Mouse (Mus musculus) inflammation-experienced regulatory T-cells, adult 16 weeks (primary cell): ENCODE results near the gene Cntnap5a. TPM values are rescaled to one million over a fixed set of nuclear protein-coding genes. Genes with fewer than 3 reads are reported as not detected.

Experiments used
- polyA plus RNA-seq: library from polyadenylated mRNA; unstranded; fragments of 100-300 nt; shearing (Covaris generic); gene quantifications from one replicate; pipeline ENCODE4 v1.2.1, GENCODE M21; 2017

Cntnap5a gene
- 0.02 TPM for polyA plus RNA-seq

GRCm38 (mm10) chr1:115684518-115685368 is at the start of gene Cntnap5a:
Gene Cntnap5a, plus strand, starts transcription at chr1:115684756.

